Mouse (Mus musculus) stomach, postnatal 0 days (tissue): ENCODE measurements at regions not wholly inside any gene's neighbourhood (a gene's known extent, or its start where the extent isn't known, plus 50 kb on each side); places are given as distances from the start of the nearest gene placed in this dataset.

Experiments
- CTCF ChIP-seq: IDR thresholded peaks from 2 replicates; pipeline ENCODE4 v1.5.1; 2016; ENCODE audit warnings: antibody characterized with exemption, low read depth, mild to moderate bottlenecking, moderate library complexity
- EP300 ChIP-seq: optimal IDR thresholded peaks from 2 replicates; pipeline ENCODE3; 2016; ENCODE audit warnings: antibody characterized with exemption

GRCm38 (mm10) chr14:68934611-68935302 lies 359.3 kb downstream of the Synb start:
- TF ChIP-seq CTCF (no peak), EP300 (no peak)
